Comparison of ENCODE assay signal across 8 mouse cellular contexts in the genomic region with DNA sequence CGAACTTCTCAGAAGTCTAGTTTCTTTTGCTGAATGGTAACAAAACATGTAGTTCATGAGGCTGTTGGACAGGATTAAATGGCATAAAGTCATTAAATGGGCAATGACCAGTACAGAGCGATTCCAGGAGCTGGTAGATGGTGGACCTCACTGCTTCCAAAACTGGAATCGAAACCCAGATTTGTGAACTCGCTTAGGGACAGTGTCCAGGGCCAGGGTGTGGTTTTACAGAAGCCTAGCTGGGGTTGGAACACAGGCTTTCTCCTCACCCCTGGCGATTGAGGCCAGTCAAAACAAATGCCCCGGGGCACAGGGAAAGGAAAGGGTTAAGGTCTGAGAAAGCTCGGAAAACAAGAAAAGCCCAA. TPM values are rescaled to one million over a fixed set of nuclear protein-coding genes. Genes with fewer than 3 reads are reported as not detected.
DNase-seq lines count a peak whose midpoint lies in the region; ATAC-seq lines count a peak whose summit lies in the region.

No protein-coding gene starts in this region.

- no peaks in the 10 kb centered on the region for H3K9me3 ChIP-seq in heart, embryonic 13.5 days
- no peaks in the 10 kb centered on the region for H3K9me3 ChIP-seq in hindbrain, embryonic 12.5 days (replicated peaks)
- no peaks in the 10 kb centered on the region for H3K9me3 ChIP-seq in midbrain, embryonic 10.5 days (replicated peaks)

- DNase-seq in heart, postnatal 36 days = no peak
- no peak for DNase-seq in midbrain, embryonic 10.5 days (ENCODE audit: low spot score)
- no peak for DNase-seq in ovary, postnatal 14 days (ENCODE audit: low spot score)
- no peak for DNase-seq in cerebellum, postnatal 25 days

- H3K4me1 ChIP-seq in heart, embryonic 13.5 days = peaks cover 11% of the 10 kb centered on the region
- peaks cover 5% of the 10 kb centered on the region for H3K4me1 ChIP-seq in brown adipose tissue, adult 24 weeks (ENCODE audit: control insufficient read depth, insufficient read depth, insufficient read length, low read length)
- H3K4me1 ChIP-seq in hindbrain, embryonic 12.5 days = peaks cover 12% of the 10 kb centered on the region
- peaks cover 80% of the 10 kb centered on the region for H3K4me1 ChIP-seq in midbrain, embryonic 10.5 days

- peak overlapping the region; percentile 88 for H3K4me2 ChIP-seq in heart, embryonic 13.5 days
- H3K4me2 ChIP-seq in hindbrain, embryonic 12.5 days (replicated peaks) = peak overlapping the region; percentile 74

- H3K27ac ChIP-seq in heart, embryonic 13.5 days (replicated peaks) = no peak overlapping the region
- H3K27ac ChIP-seq in brown adipose tissue, adult 24 weeks (replicated peaks; ENCODE audit: low read depth, low read length) = no peak overlapping the region
- H3K27ac ChIP-seq in hindbrain, embryonic 12.5 days = no peak overlapping the region
- H3K27ac ChIP-seq in midbrain, embryonic 10.5 days (replicated peaks) = peak overlapping the region; percentile 97

- intact Hi-C loops in heart, postnatal 36 days (cut with DNase I) = no loop called here

- no peaks in the 10 kb centered on the region for H3K36me3 ChIP-seq in heart, embryonic 13.5 days
- no peaks in the 10 kb centered on the region for H3K36me3 ChIP-seq in hindbrain, embryonic 12.5 days
- H3K36me3 ChIP-seq in midbrain, embryonic 10.5 days = peaks cover 4% of the 10 kb centered on the region

- ATAC-seq in heart, embryonic 13.5 days (ENCODE audit: extremely low read depth, insufficient number of reproducible peaks, low FRiP score, low TSS enrichment) = no peak
- ATAC-seq in hindbrain, embryonic 12.5 days (ENCODE audit: low FRiP score) = peak; percentile 46
- no peak for ATAC-seq in megakaryocyte progenitor cell, adult 5-6 weeks (replicated peaks; ENCODE audit: poor library complexity)

- WGBS in heart, embryonic 13.5 days = 28% methylated on average over 7 of the region's 7 CpGs
- WGBS in hindbrain, embryonic 12.5 days = 16% methylated on average over 7 of the region's 7 CpGs
- WGBS in midbrain, embryonic 10.5 days = 14% methylated on average over 7 of the region's 7 CpGs

- H3K9ac ChIP-seq in heart, embryonic 13.5 days = peak overlapping the region; percentile 77
- peak overlapping the region; percentile 88; the same call in 1 of the 2 replicates for H3K9ac ChIP-seq in hindbrain, embryonic 12.5 days

- H3K27me3 ChIP-seq in heart, embryonic 13.5 days (replicated peaks) = peaks cover 50% of the 10 kb centered on the region
- no peaks in the 10 kb centered on the region for H3K27me3 ChIP-seq in hindbrain, embryonic 12.5 days
- peaks cover 4% of the 10 kb centered on the region; the same call in 1 of the 2 replicates for H3K27me3 ChIP-seq in midbrain, embryonic 10.5 days (ENCODE audit: low read depth, poor library complexity, severe bottlenecking)

- peak overlapping the region; percentile 70 for H3K4me3 ChIP-seq in heart, embryonic 13.5 days
- peak overlapping the region; percentile 61 for H3K4me3 ChIP-seq in brown adipose tissue, adult 24 weeks (ENCODE audit: insufficient read depth, low read depth, low read length)
- H3K4me3 ChIP-seq in hindbrain, embryonic 12.5 days = peak overlapping the region; percentile 81
- H3K4me3 ChIP-seq in midbrain, embryonic 10.5 days = peak overlapping the region; percentile 97

RNA-seq across cellular contexts. Expression of a gene that starts 0.3 kb away (rescaled TPM):
- 2.0 and 2.5 TPM in 2 replicates for polyA plus RNA-seq in heart, embryonic 13.5 days (2015; fragmentation: Nextera tagmentation; extraction: Ambion mirVana)
- 1 to 10 TPM; 4.9 to 6.8 TPM for total RNA-seq in heart, postnatal 36 days (2021)
- 0.67 and 2.5 TPM in 2 replicates for polyA plus RNA-seq in brown adipose tissue, adult 24 weeks (2012; ENCODE audit: insufficient read depth, insufficient read length, missing spikeins)
- polyA plus RNA-seq in hindbrain, embryonic 12.5 days (2016; fragmentation: Nextera tagmentation; extraction: Ambion mirVana) = 44.6 and 46.6 TPM in 2 replicates
- polyA plus RNA-seq in midbrain, embryonic 10.5 days (2016; fragmentation: Nextera tagmentation; extraction: Ambion mirVana) = 65.1 and 66.1 TPM in 2 replicates
- total RNA-seq in megakaryocyte progenitor cell, adult 5-6 weeks (2015) = not detected in 2 replicates
- total RNA-seq in megakaryocyte progenitor cell, adult 5-6 weeks (2017) = not detected in 2 replicates

Comparison
In these comparisons a context has a peak if more than half of its experiments do, and no peak if none do; other contexts are left out.
1. RNA of a gene that starts 0.3 kb away (polyA plus RNA-seq): 65.1 to 66.1 TPM in midbrain, embryonic 10.5 days and 44.6 to 46.6 TPM in hindbrain, embryonic 12.5 days; 2.0 to 2.5 TPM in heart, embryonic 13.5 days and 0.67 to 2.5 TPM in brown adipose tissue, adult 24 weeks; every median in the first group is over 10 times any median in the second.
2. Peak in every context shown above with its lines, with median percentiles within 50 percentile points of each other: H3K4me3 ChIP-seq.